Mouse (Mus musculus): Measurements from ENCODE around the gene Sh3kbp1.

GRCm38 (mm10) chrX:159879455-159879854, 252.4 kb downstream of the Sh3kbp1 start:
- TF ChIP-seq CTCF (IDR thresholded peaks at IDR 0.05; ENCODE audit: control insufficient read depth, insufficient read depth, low read length) (no peak), POLR2A (IDR thresholded peaks at IDR 0.05; ENCODE audit: borderline replicate concordance, control insufficient read depth, low read depth, low read length) (no peak)

Data from bone marrow, adult 2 months (tissue).